Mouse (Mus musculus): ENCODE measurements at regions not wholly inside any gene's neighbourhood (a gene's known extent, or its start where the extent isn't known, plus 50 kb on each side); places are given as distances from the start of the nearest gene placed in this dataset.
A peak's percentile ranks its signal among the peaks of the same experiment; 100 is the strongest.

GRCm38 (mm10) chr3:143713183-143713582 lies 491.8 kb downstream of the Lmo4 start:
- no peaks in the 10 kb centered on the region for H3K9me3 ChIP-seq (replicated peaks)
- peaks cover 4% of the 10 kb centered on the region; the same call in 1 of the 2 replicates for H3K4me1 ChIP-seq
- H3K36me3 ChIP-seq (ENCODE audit: poor library complexity, severe bottlenecking): no peaks in the 10 kb centered on the region
- H3K27me3 ChIP-seq: 0 out of 2 replicates have a peak, but pooled peaks cover 5% of the 10 kb centered on the region
- ATAC-seq: no peak
- H3K9ac ChIP-seq: no peak overlapping the region
- 94% methylated on average over 2 of the region's 2 CpGs for WGBS
- no peak overlapping the region for H3K4me2 ChIP-seq
- H3K4me3 ChIP-seq: no peak overlapping the region
- H3K27ac ChIP-seq: no peak overlapping the region

- 0 out of 2 replicates have a peak, but pooled peaks cover 5% of the 10 kb centered on the region for H3K27me3 ChIP-seq
- WGBS: 33% methylated on average over 16 of the region's 16 CpGs
- H3K27ac ChIP-seq: no peak overlapping the region
- no peak overlapping the region for H3K9ac ChIP-seq
- peaks cover 4% of the 10 kb centered on the region; the same call in 1 of the 2 replicates for H3K4me1 ChIP-seq
- H3K4me3 ChIP-seq: no peak overlapping the region
- no peaks in the 10 kb centered on the region for H3K36me3 ChIP-seq (ENCODE audit: poor library complexity, severe bottlenecking)
- 0 out of 2 replicates have a peak, but pooled peaks have one; percentile 33 for ATAC-seq
- H3K9me3 ChIP-seq (replicated peaks): no peaks in the 10 kb centered on the region
- no peak overlapping the region for H3K4me2 ChIP-seq
Measured at GRCm38 (mm10) chr3:143710805-143711469, 494.1 kb downstream of the Lmo4 start.

- Histone ChIP-seq H3K4me3 (no peak overlapping the region), H3K9me3 (replicated peaks) (no peaks in the 10 kb centered on the region), H3K36me3 (ENCODE audit: poor library complexity, severe bottlenecking) (no peaks in the 10 kb centered on the region), H3K27ac (no peak overlapping the region), H3K4me2 (no peak overlapping the region), H3K27me3 (0 out of 2 replicates have a peak, but pooled peaks cover 2% of the 10 kb centered on the region), H3K4me1 (peaks cover 4% of the 10 kb centered on the region; the same call in 1 of the 2 replicates), H3K9ac (no peak overlapping the region)
- no peak for ATAC-seq
- WGBS: 93% methylated on average over 1 of the region's 1 CpGs
Measured at GRCm38 (mm10) chr3:143706679-143707078, 498.3 kb downstream of the Lmo4 start.

GRCm38 (mm10) chr3:143694817-143695216 lies 510.2 kb downstream of the Lmo4 start:
- Histone ChIP-seq H3K4me2 (no peak overlapping the region), H3K9ac (no peak overlapping the region), H3K4me3 (no peak overlapping the region), H3K27me3 (no peaks in the 10 kb centered on the region), H3K27ac (no peak overlapping the region), H3K4me1 (no peaks in the 10 kb centered on the region), H3K36me3 (ENCODE audit: poor library complexity, severe bottlenecking) (no peaks in the 10 kb centered on the region), H3K9me3 (replicated peaks) (no peaks in the 10 kb centered on the region)
- WGBS: 91% methylated on average over 3 of the region's 3 CpGs
- ATAC-seq: no peak

- no peaks in the 10 kb centered on the region for H3K36me3 ChIP-seq (ENCODE audit: poor library complexity, severe bottlenecking)
- H3K4me2 ChIP-seq: no peak overlapping the region
- H3K9me3 ChIP-seq (replicated peaks): no peaks in the 10 kb centered on the region
- no peak for ATAC-seq
- 94% methylated on average over 2 of the region's 2 CpGs for WGBS
- no peaks in the 10 kb centered on the region for H3K4me1 ChIP-seq
- no peak overlapping the region for H3K27ac ChIP-seq
- no peaks in the 10 kb centered on the region for H3K27me3 ChIP-seq
- no peak overlapping the region for H3K4me3 ChIP-seq
- H3K9ac ChIP-seq: no peak overlapping the region
Measured at GRCm38 (mm10) chr3:143685742-143686141, 519.3 kb downstream of the Lmo4 start.

- H3K9ac ChIP-seq: no peak overlapping the region
- no peak overlapping the region for H3K4me3 ChIP-seq
- H3K4me2 ChIP-seq: no peak overlapping the region
Measured at GRCm38 (mm10) chr3:143678186-143678585, 526.8 kb downstream of the Lmo4 start.

GRCm38 (mm10) chr3:143674855-143675254 lies 530.2 kb downstream of the Lmo4 start:
- Histone ChIP-seq H3K27ac (no peak overlapping the region), H3K4me1 (no peaks in the 10 kb centered on the region), H3K4me3 (no peak overlapping the region), H3K9ac (no peak overlapping the region), H3K9me3 (replicated peaks) (no peaks in the 10 kb centered on the region), H3K27me3 (no peaks in the 10 kb centered on the region), H3K36me3 (ENCODE audit: poor library complexity, severe bottlenecking) (no peaks in the 10 kb centered on the region), H3K4me2 (no peak overlapping the region)
- 92% methylated on average over 3 of the region's 3 CpGs for WGBS
- no peak for ATAC-seq

More at GRCm38 (mm10) chr3:143678186-143678585, 526.8 kb downstream of the Lmo4 start:
- Histone ChIP-seq H3K4me1 (no peaks in the 10 kb centered on the region), H3K9me3 (replicated peaks) (no peaks in the 10 kb centered on the region), H3K27ac (no peak overlapping the region), H3K27me3 (no peaks in the 10 kb centered on the region), H3K36me3 (ENCODE audit: poor library complexity, severe bottlenecking) (no peaks in the 10 kb centered on the region)
- 96% methylated on average over 3 of the region's 3 CpGs for WGBS
- ATAC-seq: no peak

GRCm38 (mm10) chr3:143674446-143674845 lies 530.6 kb downstream of the Lmo4 start:
- no peak for ATAC-seq
- H3K9me3 ChIP-seq (replicated peaks): no peaks in the 10 kb centered on the region
- H3K27ac ChIP-seq: no peak overlapping the region
- H3K36me3 ChIP-seq (ENCODE audit: poor library complexity, severe bottlenecking): no peaks in the 10 kb centered on the region
- H3K4me2 ChIP-seq: no peak overlapping the region
- no peak overlapping the region for H3K4me3 ChIP-seq
- H3K27me3 ChIP-seq: no peaks in the 10 kb centered on the region
- H3K9ac ChIP-seq: no peak overlapping the region
- 90% methylated on average over 7 of the region's 7 CpGs for WGBS
- H3K4me1 ChIP-seq: no peaks in the 10 kb centered on the region

GRCm38 (mm10) chr3:143662041-143662685 lies 542.9 kb downstream of the Lmo4 start:
- 86% methylated on average over 5 of the region's 5 CpGs for WGBS
- no peak for ATAC-seq

GRCm38 (mm10) chr3:143659421-143659978 lies 545.5 kb downstream of the Lmo4 start:
- WGBS: 86% methylated on average over 8 of the region's 8 CpGs
- H3K9ac ChIP-seq: no peak overlapping the region
- H3K4me3 ChIP-seq: no peak overlapping the region
- no peak overlapping the region for H3K4me2 ChIP-seq
- H3K27ac ChIP-seq: no peak overlapping the region
- H3K9me3 ChIP-seq (replicated peaks): no peaks in the 10 kb centered on the region
- H3K27me3 ChIP-seq: no peaks in the 10 kb centered on the region
- no peaks in the 10 kb centered on the region for H3K4me1 ChIP-seq
- H3K36me3 ChIP-seq (ENCODE audit: poor library complexity, severe bottlenecking): no peaks in the 10 kb centered on the region
- no peak for ATAC-seq

More at GRCm38 (mm10) chr3:143662041-143662685, 542.9 kb downstream of the Lmo4 start:
- no peak overlapping the region for H3K4me2 ChIP-seq
- H3K27ac ChIP-seq: no peak overlapping the region
- H3K36me3 ChIP-seq (ENCODE audit: poor library complexity, severe bottlenecking): no peaks in the 10 kb centered on the region
- H3K4me1 ChIP-seq: no peaks in the 10 kb centered on the region
- H3K27me3 ChIP-seq: no peaks in the 10 kb centered on the region
- H3K4me3 ChIP-seq: no peak overlapping the region
- no peak overlapping the region for H3K9ac ChIP-seq
- H3K9me3 ChIP-seq (replicated peaks): no peaks in the 10 kb centered on the region

- Histone ChIP-seq H3K4me1 (no peaks in the 10 kb centered on the region), H3K36me3 (ENCODE audit: poor library complexity, severe bottlenecking) (no peaks in the 10 kb centered on the region), H3K9ac (no peak overlapping the region), H3K4me3 (no peak overlapping the region), H3K9me3 (replicated peaks) (no peaks in the 10 kb centered on the region), H3K27ac (no peak overlapping the region), H3K4me2 (no peak overlapping the region), H3K27me3 (no peaks in the 10 kb centered on the region)
- ATAC-seq: no peak
- 86% methylated on average over 2 of the region's 2 CpGs for WGBS
Measured at GRCm38 (mm10) chr3:143647237-143647636, 557.8 kb downstream of the Lmo4 start.

GRCm38 (mm10) chr3:143646836-143647235 lies 558.2 kb downstream of the Lmo4 start:
- 71% methylated on average over 7 of the region's 7 CpGs for WGBS
- no peak overlapping the region for H3K27ac ChIP-seq
- H3K4me2 ChIP-seq: no peak overlapping the region
- no peak overlapping the region for H3K4me3 ChIP-seq
- H3K9me3 ChIP-seq (replicated peaks): no peaks in the 10 kb centered on the region
- H3K4me1 ChIP-seq: no peaks in the 10 kb centered on the region
- no peaks in the 10 kb centered on the region for H3K27me3 ChIP-seq
- 0 out of 2 replicates have a peak, but pooled peaks have one; percentile 19 for ATAC-seq
- H3K36me3 ChIP-seq (ENCODE audit: poor library complexity, severe bottlenecking): no peaks in the 10 kb centered on the region
- no peak overlapping the region for H3K9ac ChIP-seq

Data from forebrain, embryonic 13.5 days (tissue).